Mouse (Mus musculus) lung, adult 2 months (tissue): ENCODE results near the gene Anapc7.

Experiments used
- CTCF ChIP-seq: fragments of 200-500 bp; IDR thresholded peaks from 2 replicates; pipeline ENCODE4 v1.5.1; 2011; ENCODE audit warnings: mild to moderate bottlenecking, low read length, control low read depth; ENCODE audit not compliant: insufficient read depth
- POLR2A ChIP-seq: fragments of 200-500 bp; IDR thresholded peaks from 2 replicates; pipeline ENCODE4 v1.6.1; 2011; ENCODE audit warnings: low read depth, mild to moderate bottlenecking, control low read depth, low read length, borderline replicate concordance; ENCODE audit errors: extremely low read depth

- TF ChIP-seq POLR2A (no peak), CTCF (no peak)
These were observed 21.6 kb upstream of the Anapc7 start for GRCm38 (mm10) chr5:122399871-122400270.
